ENCODE assay signal across 18 mouse cellular contexts in genomic region chr12:84447386-84447785, GRCm38 (mm10). TPM values are rescaled to one million over a fixed set of nuclear protein-coding genes. Genes with fewer than 3 reads are reported as not detected.
"Had no signal": no experiment of that assay in that cellular context is flagged by ENCODE, and none has a peak within 500 bp of the region (broad histone marks: within the 10 kb centered on the region; RNA-seq: fewer than 3 reads in every experiment).

No protein-coding gene starts in this region.

- H3K9ac ChIP-seq: limb, embryonic 13.5 days; liver, embryonic 12.5 days; liver, embryonic 15.5 days; lung, embryonic 15.5 days had no signal

- H3K9me3 ChIP-seq: limb, embryonic 10.5 days; limb, embryonic 13.5 days; liver, embryonic 12.5 days; liver, embryonic 15.5 days; lung, embryonic 15.5 days had no signal

- DNase-seq: layer of hippocampus, adult 9-11 months; liver; lung, adult 18-20 months; lung, postnatal 10 days; lung, postnatal 36 days; midbrain, embryonic 14.5 days; thymus, adult 18-20 months; thymus, postnatal 36 days had no signal

- H3K36me3 ChIP-seq: limb, embryonic 10.5 days; limb, embryonic 13.5 days; liver, embryonic 12.5 days; liver, embryonic 15.5 days; lung, embryonic 15.5 days had no signal

- H3K27ac ChIP-seq: layer of hippocampus, adult 2 months; limb, embryonic 10.5 days; limb, embryonic 13.5 days; liver, embryonic 12.5 days; liver, embryonic 15.5 days; lung, embryonic 15.5 days had no signal

- H3K4me3 ChIP-seq: layer of hippocampus, adult 2 months; limb, embryonic 10.5 days; limb, embryonic 13.5 days; liver, embryonic 12.5 days; liver, embryonic 15.5 days; lung, embryonic 15.5 days had no signal

- H3K27me3 ChIP-seq: limb, embryonic 13.5 days; lung, embryonic 15.5 days had no signal

- H3K4me2 ChIP-seq: limb, embryonic 13.5 days; liver, embryonic 12.5 days; liver, embryonic 15.5 days; lung, embryonic 15.5 days; midbrain, embryonic 11.5 days had no signal

- ATAC-seq: inflammation-experienced regulatory T-cells, adult 6 months; intestine, embryonic 16.5 days; liver, embryonic 12.5 days had no signal

RNA-seq across cellular contexts. Expression of gene Bbof1, which starts 38.5 kb away (rescaled TPM):
- polyA plus RNA-seq: small intestine, adult 2 months had no signal
